Mouse (Mus musculus): ENCODE results near the gene Hyal3.
"Not testable (repeated sequence)": the region's sequence is repeated elsewhere in the genome, so short reads cannot be mapped to it uniquely, and the experiment has no call there.

Hyal3 gene

DNA sequence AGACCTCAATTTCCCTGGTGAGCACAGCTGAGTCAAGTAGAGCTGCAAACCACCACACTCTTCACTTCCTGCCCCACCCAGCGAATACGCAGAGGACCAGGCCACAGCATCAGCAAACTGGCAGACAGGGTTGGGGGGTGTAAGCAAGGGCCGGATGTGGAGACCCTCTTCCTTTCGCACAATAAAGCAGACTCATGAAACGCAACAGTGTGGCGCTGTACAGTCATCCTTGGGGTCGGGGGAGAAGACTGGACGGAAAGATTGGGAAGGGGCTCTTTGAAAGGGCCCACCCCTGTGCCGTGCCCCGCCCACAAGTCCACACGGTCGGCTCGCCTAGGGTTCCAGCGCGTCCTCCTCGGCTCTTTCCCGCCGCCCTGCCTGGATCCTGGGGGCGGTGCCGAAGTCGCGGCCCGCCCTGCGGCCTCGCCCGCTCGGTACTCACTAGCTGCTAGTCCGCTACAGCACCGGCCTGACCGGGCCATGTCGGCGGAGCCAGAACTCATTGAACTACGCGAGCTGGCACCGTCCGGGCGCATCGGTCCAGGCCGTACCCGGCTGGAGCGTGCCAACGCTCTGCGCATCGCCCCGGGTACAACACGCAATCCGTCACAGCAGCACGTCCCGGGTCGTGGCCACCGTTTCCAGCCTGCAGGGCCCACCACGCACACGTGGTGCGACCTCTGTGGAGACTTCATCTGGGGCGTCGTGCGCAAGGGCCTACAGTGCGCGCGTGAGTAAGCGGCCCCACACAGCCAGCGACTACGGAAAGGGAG is 29.3 kb upstream of the Hyal3 start, which contains the start of gene Rassf1:
TSS of gene Rassf1 (plus strand) at position 439 of the 773 bp plus-strand sequence.
- DNase-seq: no peak

DNA sequence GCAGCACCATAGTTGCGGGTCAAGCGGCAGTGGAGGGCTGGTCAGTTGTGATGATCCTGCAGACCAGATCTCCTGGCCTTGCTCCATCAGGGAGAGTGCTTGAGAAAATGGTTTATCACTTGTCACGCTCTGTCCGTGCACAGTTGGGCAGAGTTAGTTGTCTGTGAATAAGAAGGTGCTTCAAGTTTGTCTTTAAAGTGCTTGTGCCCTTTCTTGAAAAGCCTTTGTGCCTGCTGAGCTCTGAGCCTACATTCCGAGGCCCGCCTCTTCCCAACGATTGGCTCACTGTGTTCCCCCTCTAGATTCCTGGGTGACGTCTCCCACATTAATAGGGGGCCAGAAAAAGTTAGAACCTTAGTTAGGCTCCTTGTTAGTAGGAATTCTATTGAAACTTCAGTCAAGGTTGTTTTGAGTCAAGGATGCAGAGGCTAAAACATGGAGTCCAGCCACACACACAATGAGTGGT is 28.7 kb upstream of the Hyal3 start:
- no peak for DNase-seq

- DNase-seq: no peak
Observed at GRCm38 (mm10) chr9:107552690-107553393, 27.8 kb upstream of the Hyal3 start.

DNA sequence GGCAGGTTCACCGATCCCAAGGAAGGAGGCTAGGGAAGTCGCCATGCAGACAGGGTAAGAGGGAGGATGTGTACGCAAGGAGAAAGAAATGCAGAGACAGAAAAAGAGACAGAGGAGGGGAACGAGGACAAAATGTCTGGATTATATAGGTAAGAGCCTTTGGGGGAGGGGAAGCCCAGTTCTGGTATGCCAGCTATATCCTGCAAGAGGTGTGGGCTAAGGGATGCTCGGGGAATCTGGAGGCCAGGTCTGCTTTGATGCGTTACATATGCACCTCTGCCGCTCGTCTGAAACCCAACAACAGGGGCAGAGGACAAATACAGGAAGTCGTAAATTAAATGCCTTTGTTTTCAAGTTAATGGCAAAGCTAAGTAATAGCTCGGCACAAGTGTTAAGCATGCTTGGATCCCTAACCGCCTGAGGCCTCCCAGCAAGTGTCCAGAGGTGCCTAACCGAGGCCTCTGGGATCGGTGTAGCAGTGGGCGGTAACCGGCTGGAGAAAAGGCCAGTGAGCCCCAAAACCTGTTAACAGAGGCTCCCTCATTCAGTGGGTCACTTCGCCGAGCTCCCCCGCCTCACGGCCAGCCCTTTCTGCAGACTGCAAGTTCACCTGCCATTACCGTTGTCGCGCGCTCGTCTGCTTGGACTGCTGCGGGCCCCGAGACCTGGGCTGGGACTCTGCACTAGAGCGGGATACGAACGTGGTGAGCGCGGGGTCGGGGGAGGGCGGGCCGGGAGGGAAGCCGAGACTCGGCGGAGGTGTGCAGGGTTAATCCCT is 26.9 kb upstream of the Hyal3 start:
- peak; percentile 75 for DNase-seq

DNA sequence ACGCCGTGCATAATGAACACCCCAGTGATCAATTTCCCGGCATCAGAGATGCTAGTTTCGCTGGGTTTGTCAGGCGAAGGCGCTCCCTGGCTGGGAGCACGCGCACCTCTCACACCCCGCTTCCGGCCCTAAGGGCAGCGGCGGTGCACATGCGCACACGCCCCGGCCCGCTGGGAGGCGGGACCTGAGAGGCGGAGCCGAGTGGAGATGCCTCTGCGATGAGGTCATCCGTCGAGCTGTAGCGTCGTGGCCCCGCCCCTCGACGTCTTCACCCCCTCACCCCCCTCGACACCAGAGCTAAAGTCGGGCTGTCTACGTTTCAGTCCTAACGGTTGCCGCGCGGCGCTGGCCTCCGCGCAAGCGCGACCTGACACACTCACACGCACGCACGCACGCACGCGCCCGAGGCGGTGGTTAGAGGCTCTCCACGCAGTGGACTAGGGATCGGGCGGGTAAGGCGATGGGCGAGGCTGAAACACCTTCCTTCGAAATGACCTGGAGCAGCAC is 26.2 kb upstream of the Hyal3 start:
- peak; percentile 96 for DNase-seq

- DNase-seq: no peak
Observed at GRCm38 (mm10) chr9:107555031-107555457, 25.6 kb upstream of the Hyal3 start.

GRCm38 (mm10) chr9:107555701-107556100 is 24.9 kb upstream of the Hyal3 start:
- no peak for DNase-seq

- DNase-seq: no peak
Observed at GRCm38 (mm10) chr9:107556346-107556745, 24.3 kb upstream of the Hyal3 start.

DNA sequence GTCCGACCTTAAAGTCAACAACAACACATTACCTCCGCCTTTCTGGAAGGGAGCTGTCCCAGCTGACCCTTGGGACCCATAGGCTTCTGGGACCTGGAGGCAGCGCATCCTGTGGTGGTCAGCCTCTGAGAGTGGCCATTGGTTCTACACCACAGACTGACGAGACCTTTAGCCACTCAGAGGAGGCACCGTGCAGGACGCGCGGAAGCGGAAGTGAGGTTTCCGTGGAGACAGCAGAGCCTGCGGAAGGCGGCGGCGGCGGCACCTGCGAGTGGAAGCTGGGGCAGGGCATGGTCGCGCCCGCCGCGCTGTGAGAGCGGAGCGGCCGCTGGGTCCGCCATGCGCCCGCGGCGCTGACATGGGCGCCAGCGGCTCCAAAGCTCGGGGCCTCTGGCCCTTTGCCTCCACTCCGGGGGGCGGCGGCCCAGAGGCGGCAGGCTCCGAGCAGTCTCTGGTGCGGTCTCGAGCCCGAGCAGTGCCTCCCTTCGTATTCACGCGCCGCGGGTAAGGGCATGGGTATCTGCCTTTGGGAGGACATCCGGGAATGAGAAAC is 17.5 kb upstream of the Hyal3 start, which contains the start of gene Tusc2:
TSS of gene Tusc2 (plus strand) at position 227 of the 553 bp plus-strand sequence.
- DNase-seq: peak; percentile 95

DNA sequence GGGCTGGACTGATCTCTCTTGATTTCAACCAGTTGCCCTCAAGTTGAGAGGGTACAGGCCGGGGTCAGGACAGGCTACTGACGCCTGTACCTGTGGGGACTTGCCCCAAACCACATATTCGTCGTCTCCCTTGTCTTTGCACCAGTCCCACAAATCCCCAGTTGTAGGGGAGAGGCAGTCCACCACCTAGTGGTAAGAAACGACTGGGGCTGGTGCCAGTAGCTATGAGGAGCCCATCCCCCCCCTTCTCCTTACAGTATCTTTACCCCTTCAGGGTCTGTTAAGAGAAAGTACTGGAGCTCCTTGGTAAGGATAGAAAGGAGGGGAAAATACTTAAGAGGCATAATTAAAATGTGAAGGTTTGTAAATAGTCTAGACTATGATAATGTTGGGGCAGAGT is 15.1 kb upstream of the Hyal3 start:
- DNase-seq: not testable (repeated sequence)

DNA sequence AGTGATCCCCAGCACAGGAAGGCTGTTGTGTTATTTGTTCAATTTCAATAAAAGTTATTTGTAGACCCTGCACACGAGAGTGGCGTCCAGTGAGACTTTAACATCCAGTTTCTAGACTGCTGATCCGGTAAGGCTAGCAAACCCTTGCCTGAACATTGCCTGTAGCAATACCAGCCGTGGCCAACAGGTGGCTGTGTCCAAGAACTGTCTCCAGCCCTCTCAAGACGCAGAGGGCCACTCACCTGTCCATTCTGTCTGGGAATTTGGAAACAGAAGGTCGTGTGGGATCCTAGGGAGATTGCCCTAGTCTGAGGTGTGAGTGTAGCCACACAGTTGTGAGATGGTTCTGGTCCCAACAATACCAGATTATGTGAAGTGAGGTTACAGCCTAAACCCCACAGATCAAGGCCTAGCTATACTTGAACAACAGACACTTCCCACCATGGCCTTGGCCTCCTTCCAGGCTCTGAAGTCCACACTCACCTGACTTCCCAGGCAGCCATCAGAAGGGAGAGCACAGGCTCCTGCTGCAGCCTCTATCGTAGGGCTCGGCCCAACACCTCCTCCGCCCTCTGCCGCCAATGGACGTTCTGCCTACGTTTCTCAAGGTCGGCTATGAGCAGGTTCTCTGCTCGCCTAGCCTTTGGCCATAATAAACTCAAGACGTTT is 14.4 kb upstream of the Hyal3 start:
- DNase-seq: peak; percentile 79

- no peak for DNase-seq
Observed at GRCm38 (mm10) chr9:107566855-107567254, 13.8 kb upstream of the Hyal3 start.

GRCm38 (mm10) chr9:107567702-107568319 is 12.8 kb upstream of the Hyal3 start, which contains the start of gene Hyal2:
Hyal2 (plus strand) TSS chr9:107567945.
- DNase-seq: no peak

- DNase-seq: peak; percentile 84
Observed at GRCm38 (mm10) chr9:107568331-107569261, 12.0 kb upstream of the Hyal3 start.

- DNase-seq: no peak
Observed at GRCm38 (mm10) chr9:107569270-107569669, 11.3 kb upstream of the Hyal3 start.

GRCm38 (mm10) chr9:107570016-107570415 is 10.6 kb upstream of the Hyal3 start:
- DNase-seq: no peak

DNA sequence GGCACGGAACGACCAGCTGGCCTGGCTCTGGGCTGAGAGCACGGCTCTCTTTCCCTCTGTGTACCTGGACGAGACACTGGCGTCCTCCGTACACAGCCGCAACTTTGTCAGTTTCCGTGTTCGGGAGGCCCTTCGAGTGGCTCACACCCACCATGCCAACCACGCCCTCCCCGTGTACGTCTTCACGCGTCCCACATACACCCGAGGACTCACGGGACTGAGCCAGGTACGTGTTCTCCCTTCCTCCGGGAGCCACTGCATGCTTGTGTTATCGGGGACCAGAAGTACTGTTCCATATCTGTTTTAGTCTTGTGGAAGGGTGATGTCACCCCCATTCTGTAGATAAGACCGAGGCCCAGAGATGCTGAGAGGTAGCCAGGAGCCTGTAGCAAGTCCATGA is 9.8 kb upstream of the Hyal3 start:
- no peak for DNase-seq

- DNase-seq: no peak
Observed at GRCm38 (mm10) chr9:107571534-107572326, 8.9 kb upstream of the Hyal3 start.

GRCm38 (mm10) chr9:107572327-107572662 is 8.3 kb upstream of the Hyal3 start:
- DNase-seq: no peak

GRCm38 (mm10) chr9:107573774-107574173 is 6.8 kb upstream of the Hyal3 start:
- DNase-seq: not testable (repeated sequence)
